Mouse (Mus musculus): Measurements from ENCODE around the gene Iqcd.

DNA sequence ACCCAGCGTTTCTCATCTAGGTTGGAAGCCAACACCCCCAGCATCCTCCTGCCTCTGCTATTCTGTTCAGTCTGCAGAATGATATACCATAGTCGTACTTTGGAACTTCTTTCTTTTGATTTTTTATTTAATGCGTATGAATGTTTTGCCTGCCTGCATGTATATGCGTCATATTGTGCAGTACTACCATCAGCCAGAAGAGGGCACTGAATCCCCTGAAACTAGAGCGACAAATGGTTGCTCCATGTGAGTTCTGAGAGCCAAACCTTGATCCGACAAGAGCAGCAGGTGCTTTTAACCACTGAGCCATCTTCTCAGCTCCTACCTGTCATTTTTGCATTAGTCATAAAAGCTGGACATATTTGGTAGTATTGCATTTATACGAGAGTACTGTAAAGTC, 3.3 kb downstream of the Iqcd start:
- TF ChIP-seq CEBPB (IDR thresholded peaks at IDR 0.05; ENCODE audit: insufficient read depth, poor library complexity, severe bottlenecking), result no peak
- TF ChIP-seq POLR2A (IDR thresholded peaks at IDR 0.05; ENCODE audit: insufficient read length, low read depth), result no peak
- TF ChIP-seq USF1 (IDR thresholded peaks at IDR 0.05; ENCODE audit: low read depth), result no peak
- no peak for TF ChIP-seq E2F4 (IDR thresholded peaks at IDR 0.05; ENCODE audit: insufficient read depth)
